Mouse (Mus musculus): ENCODE data around the gene Caln1. TPM values are rescaled to one million over a fixed set of nuclear protein-coding genes. Genes with fewer than 3 reads are reported as not detected.

Caln1 gene
- total RNA-seq, 1 experiment: not detected

- no peak overlapping the region for H3K4me3 ChIP-seq (ENCODE audit: insufficient read depth in 1 of 2, low read depth in 1 of 2, low read length in 2 of 2, poor library complexity in 1 of 2, severe bottlenecking in 1 of 2)
- in situ Hi-C loops (cut with MboI; ENCODE audit: low sequenced_read_pairs in 2 of 2, unreplicated experiment in 2 of 2): no loop called here
- DNase-seq (ENCODE audit: low read depth, low spot score): no peak
- H3K9me3 ChIP-seq (ENCODE audit: control insufficient read depth, insufficient read depth, low read depth, low read length): no peaks in the 10 kb centered on the region
- TF ChIP-seq ZC3H11A (IDR thresholded peaks at IDR 0.05; ENCODE audit: borderline replicate concordance, low read depth, low read length) (no peak), ZNF384 (IDR thresholded peaks at IDR 0.05; ENCODE audit: low read depth, low read length) (no peak), MAFK (IDR thresholded peaks at IDR 0.05; ENCODE audit: insufficient read depth, low read depth, low read length) (no peak), HCFC1 (IDR thresholded peaks at IDR 0.05; ENCODE audit: borderline replicate concordance, insufficient read depth, low read length) (no peak), CHD2 (IDR thresholded peaks at IDR 0.05; ENCODE audit: low read depth, low read length) (no peak)
- H3K27ac ChIP-seq (ENCODE audit: insufficient read depth, low read depth, low read length, poor library complexity, severe bottlenecking): no peak overlapping the region
- no peaks in the 10 kb centered on the region for H3K36me3 ChIP-seq (ENCODE audit: control insufficient read depth, insufficient read depth, low read length, poor library complexity, severe bottlenecking)
- no peaks in the 10 kb centered on the region for H3K4me1 ChIP-seq (ENCODE audit: control insufficient read depth in 2 of 2, insufficient read depth in 2 of 2, low read length in 2 of 2, poor library complexity in 1 of 2)
- no peak overlapping the region for H3K9ac ChIP-seq (ENCODE audit: insufficient read depth, low read depth, low read length, poor library complexity, severe bottlenecking)
Observed at GRCm38 (mm10) chr5:130502541-130502940, 133.3 kb downstream of the Caln1 start.

GRCm38 (mm10) chr5:130504891-130505290 is 135.6 kb downstream of the Caln1 start:
- H3K9me3 ChIP-seq (ENCODE audit: control insufficient read depth, insufficient read depth, low read depth, low read length): no peaks in the 10 kb centered on the region
- H3K4me3 ChIP-seq (ENCODE audit: insufficient read depth in 1 of 2, low read depth in 1 of 2, low read length in 2 of 2, poor library complexity in 1 of 2, severe bottlenecking in 1 of 2): no peak overlapping the region
- TF ChIP-seq ZC3H11A (IDR thresholded peaks at IDR 0.05; ENCODE audit: borderline replicate concordance, low read depth, low read length) (no peak), CHD2 (IDR thresholded peaks at IDR 0.05; ENCODE audit: low read depth, low read length) (no peak), HCFC1 (IDR thresholded peaks at IDR 0.05; ENCODE audit: borderline replicate concordance, insufficient read depth, low read length) (no peak), ZNF384 (IDR thresholded peaks at IDR 0.05; ENCODE audit: low read depth, low read length) (no peak), MAFK (IDR thresholded peaks at IDR 0.05; ENCODE audit: insufficient read depth, low read depth, low read length) (no peak)
- in situ Hi-C loops (cut with MboI; ENCODE audit: low sequenced_read_pairs in 2 of 2, unreplicated experiment in 2 of 2): no loop called here
- no peaks in the 10 kb centered on the region for H3K4me1 ChIP-seq (ENCODE audit: control insufficient read depth in 2 of 2, insufficient read depth in 2 of 2, low read length in 2 of 2, poor library complexity in 1 of 2)
- no peaks in the 10 kb centered on the region for H3K36me3 ChIP-seq (ENCODE audit: control insufficient read depth, insufficient read depth, low read length, poor library complexity, severe bottlenecking)
- no peak overlapping the region for H3K27ac ChIP-seq (ENCODE audit: insufficient read depth, low read depth, low read length, poor library complexity, severe bottlenecking)
- no peak overlapping the region for H3K9ac ChIP-seq (ENCODE audit: insufficient read depth, low read depth, low read length, poor library complexity, severe bottlenecking)
- no peak for DNase-seq (ENCODE audit: low read depth, low spot score)

- TF ChIP-seq MAFK (IDR thresholded peaks at IDR 0.05; ENCODE audit: insufficient read depth, low read depth, low read length) (no peak), ZC3H11A (IDR thresholded peaks at IDR 0.05; ENCODE audit: borderline replicate concordance, low read depth, low read length) (no peak), ZNF384 (IDR thresholded peaks at IDR 0.05; ENCODE audit: low read depth, low read length) (no peak), HCFC1 (IDR thresholded peaks at IDR 0.05; ENCODE audit: borderline replicate concordance, insufficient read depth, low read length) (no peak), CHD2 (IDR thresholded peaks at IDR 0.05; ENCODE audit: low read depth, low read length) (no peak)
- no peaks in the 10 kb centered on the region for H3K36me3 ChIP-seq (ENCODE audit: control insufficient read depth, insufficient read depth, low read length, poor library complexity, severe bottlenecking)
- DNase-seq (ENCODE audit: low read depth, low spot score): no peak
- H3K9ac ChIP-seq (ENCODE audit: insufficient read depth, low read depth, low read length, poor library complexity, severe bottlenecking): no peak overlapping the region
- H3K9me3 ChIP-seq (ENCODE audit: control insufficient read depth, insufficient read depth, low read depth, low read length): no peaks in the 10 kb centered on the region
- no peak overlapping the region for H3K27ac ChIP-seq (ENCODE audit: insufficient read depth, low read depth, low read length, poor library complexity, severe bottlenecking)
- H3K4me3 ChIP-seq (ENCODE audit: insufficient read depth in 1 of 2, low read depth in 1 of 2, low read length in 2 of 2, poor library complexity in 1 of 2, severe bottlenecking in 1 of 2): no peak overlapping the region
- in situ Hi-C loops (cut with MboI; ENCODE audit: low sequenced_read_pairs in 2 of 2, unreplicated experiment in 2 of 2): no loop called here
- H3K4me1 ChIP-seq (ENCODE audit: control insufficient read depth in 2 of 2, insufficient read depth in 2 of 2, low read length in 2 of 2, poor library complexity in 1 of 2): no peaks in the 10 kb centered on the region
Observed at GRCm38 (mm10) chr5:130510516-130510915, 141.3 kb downstream of the Caln1 start.

- DNase-seq (ENCODE audit: low read depth, low spot score): no peak
- in situ Hi-C loops (cut with MboI; ENCODE audit: low sequenced_read_pairs in 2 of 2, unreplicated experiment in 2 of 2): no loop called here
- H3K4me3 ChIP-seq (ENCODE audit: insufficient read depth in 1 of 2, low read depth in 1 of 2, low read length in 2 of 2, poor library complexity in 1 of 2, severe bottlenecking in 1 of 2): no peak overlapping the region
Observed at GRCm38 (mm10) chr5:130515395-130515794, 146.1 kb downstream of the Caln1 start.

GRCm38 (mm10) chr5:130520527-130520926 is 151.3 kb downstream of the Caln1 start:
- DNase-seq (ENCODE audit: low read depth, low spot score): peak; percentile 16
- no peak overlapping the region for H3K27ac ChIP-seq (ENCODE audit: insufficient read depth, low read depth, low read length, poor library complexity, severe bottlenecking)
- in situ Hi-C loops (cut with MboI; ENCODE audit: low sequenced_read_pairs in 2 of 2, unreplicated experiment in 2 of 2): no loop called here
- no peaks in the 10 kb centered on the region for H3K4me1 ChIP-seq (ENCODE audit: control insufficient read depth in 2 of 2, insufficient read depth in 2 of 2, low read length in 2 of 2, poor library complexity in 1 of 2)
- no peak overlapping the region for H3K4me3 ChIP-seq (ENCODE audit: insufficient read depth in 1 of 2, low read depth in 1 of 2, low read length in 2 of 2, poor library complexity in 1 of 2, severe bottlenecking in 1 of 2)
- no peaks in the 10 kb centered on the region for H3K36me3 ChIP-seq (ENCODE audit: control insufficient read depth, insufficient read depth, low read length, poor library complexity, severe bottlenecking)
- no peak overlapping the region for H3K9ac ChIP-seq (ENCODE audit: insufficient read depth, low read depth, low read length, poor library complexity, severe bottlenecking)
- H3K9me3 ChIP-seq (ENCODE audit: control insufficient read depth, insufficient read depth, low read depth, low read length): no peaks in the 10 kb centered on the region
- TF ChIP-seq HCFC1 (IDR thresholded peaks at IDR 0.05; ENCODE audit: borderline replicate concordance, insufficient read depth, low read length) (no peak), MAFK (IDR thresholded peaks at IDR 0.05; ENCODE audit: insufficient read depth, low read depth, low read length) (no peak), ZC3H11A (IDR thresholded peaks at IDR 0.05; ENCODE audit: borderline replicate concordance, low read depth, low read length) (no peak), CHD2 (IDR thresholded peaks at IDR 0.05; ENCODE audit: low read depth, low read length) (no peak)

More at GRCm38 (mm10) chr5:130515395-130515794, 146.1 kb downstream of the Caln1 start:
- Histone ChIP-seq H3K9me3 (ENCODE audit: control insufficient read depth, insufficient read depth, low read depth, low read length) (no peaks in the 10 kb centered on the region), H3K9ac (ENCODE audit: insufficient read depth, low read depth, low read length, poor library complexity, severe bottlenecking) (no peak overlapping the region), H3K36me3 (ENCODE audit: control insufficient read depth, insufficient read depth, low read length, poor library complexity, severe bottlenecking) (no peaks in the 10 kb centered on the region), H3K27ac (ENCODE audit: insufficient read depth, low read depth, low read length, poor library complexity, severe bottlenecking) (no peak overlapping the region), H3K4me1 (ENCODE audit: control insufficient read depth in 2 of 2, insufficient read depth in 2 of 2, low read length in 2 of 2, poor library complexity in 1 of 2) (no peaks in the 10 kb centered on the region)
- no peak for TF ChIP-seq HCFC1 (IDR thresholded peaks at IDR 0.05; ENCODE audit: borderline replicate concordance, insufficient read depth, low read length)
- TF ChIP-seq MAFK (IDR thresholded peaks at IDR 0.05; ENCODE audit: insufficient read depth, low read depth, low read length): no peak
- TF ChIP-seq ZC3H11A (IDR thresholded peaks at IDR 0.05; ENCODE audit: borderline replicate concordance, low read depth, low read length): no peak
- no peak for TF ChIP-seq ZNF384 (IDR thresholded peaks at IDR 0.05; ENCODE audit: low read depth, low read length)
